Mouse (Mus musculus) left cerebral cortex, adult 8-10 months (tissue): ENCODE measurements around the gene Efna5. TPM values are rescaled to one million over a fixed set of nuclear protein-coding genes. Genes with fewer than 3 reads are reported as not detected.

Experiments used
- DNase-seq, 2 experiments: peaks; one replicate each; pipeline ENCODE4 v3.0.0; 2022; ENCODE audit warnings: low spot score in 2 of 2
- total RNA-seq, 4 experiments: library from RNA; stranded (reverse); gene quantifications; 2 replicates each; pipeline ENCODE4 v1.2.4; 2022

The Efna5 gene
- total RNA-seq, 4 experiments from 2014 or later: 31.4 to 41.2 (median 36.0) TPM

DNA sequence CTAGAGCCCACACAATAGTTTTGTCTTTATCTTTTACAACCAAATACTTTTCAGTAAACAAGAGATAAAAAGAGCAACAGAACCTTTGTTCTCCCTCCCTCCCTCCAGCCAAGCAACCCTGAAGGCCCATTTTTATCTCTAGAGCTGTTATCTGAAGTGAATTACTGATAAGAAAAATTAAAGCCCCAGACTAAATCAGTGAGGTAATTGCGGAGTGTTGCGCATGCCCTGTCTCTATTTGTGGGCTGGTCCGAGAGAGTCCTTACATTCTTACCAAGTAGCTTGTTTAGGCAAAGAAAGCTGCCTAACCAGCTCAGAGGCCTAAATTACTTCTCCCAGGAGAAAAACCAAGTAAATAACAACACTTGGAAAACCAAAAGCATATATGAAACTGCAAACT is 167.7 kb downstream of the Efna5 start:
- DNase-seq: no peak

DNA sequence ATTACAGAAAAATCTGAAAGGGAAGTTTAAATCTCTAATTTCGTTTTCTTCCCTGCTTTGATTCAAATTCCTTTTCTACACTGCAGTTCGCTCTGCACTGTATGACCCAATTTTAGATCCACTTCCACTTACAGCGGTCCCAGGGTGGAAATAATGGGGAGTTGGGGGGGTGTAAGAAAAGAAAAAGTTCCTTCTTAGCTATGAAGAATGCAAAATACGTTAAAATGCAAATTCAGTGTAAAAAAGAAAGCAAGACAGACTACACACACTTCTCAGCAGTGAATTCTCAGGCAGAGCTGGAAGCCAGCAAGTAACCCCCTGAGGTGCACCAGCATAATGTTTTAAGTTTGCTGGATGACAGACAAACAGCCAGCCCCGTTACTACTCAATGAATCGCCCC is 174.7 kb downstream of the Efna5 start:
- no peak for DNase-seq

GRCm38 (mm10) chr17:62702020-62702814 is 178.9 kb downstream of the Efna5 start:
- DNase-seq: no peak

- no peak for DNase-seq
These were observed 180.1 kb downstream of the Efna5 start for GRCm38 (mm10) chr17:62700791-62701602.

DNA sequence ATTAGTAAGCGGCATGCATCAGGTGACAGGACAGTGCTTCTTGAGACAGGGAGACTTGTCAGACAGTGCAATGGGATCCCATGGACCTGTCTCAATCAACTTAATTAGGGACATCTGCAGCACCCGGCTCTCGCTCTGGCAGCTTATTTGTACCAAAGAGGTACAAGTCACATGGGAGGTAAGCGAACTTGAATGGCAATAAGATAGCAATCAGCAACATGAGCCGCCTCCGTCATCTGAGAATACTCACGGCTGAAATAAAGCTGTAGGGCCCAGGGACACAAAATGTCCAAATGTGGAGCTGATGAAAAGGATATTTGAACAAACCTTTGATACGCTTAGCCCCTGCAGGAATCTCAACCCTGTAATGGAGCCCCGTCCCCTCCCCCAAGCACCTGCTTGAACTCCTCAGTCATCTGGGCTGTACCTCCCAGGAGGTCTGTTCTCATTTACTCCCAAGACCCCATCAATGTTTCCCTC is 186.1 kb downstream of the Efna5 start:
- no peak for DNase-seq

GRCm38 (mm10) chr17:62692242-62692641 is 188.9 kb downstream of the Efna5 start:
- DNase-seq: no peak

GRCm38 (mm10) chr17:62691201-62691715 is 189.9 kb downstream of the Efna5 start:
- DNase-seq: no peak

- no peak for DNase-seq
These were observed 190.9 kb downstream of the Efna5 start for GRCm38 (mm10) chr17:62690256-62690655.

DNA sequence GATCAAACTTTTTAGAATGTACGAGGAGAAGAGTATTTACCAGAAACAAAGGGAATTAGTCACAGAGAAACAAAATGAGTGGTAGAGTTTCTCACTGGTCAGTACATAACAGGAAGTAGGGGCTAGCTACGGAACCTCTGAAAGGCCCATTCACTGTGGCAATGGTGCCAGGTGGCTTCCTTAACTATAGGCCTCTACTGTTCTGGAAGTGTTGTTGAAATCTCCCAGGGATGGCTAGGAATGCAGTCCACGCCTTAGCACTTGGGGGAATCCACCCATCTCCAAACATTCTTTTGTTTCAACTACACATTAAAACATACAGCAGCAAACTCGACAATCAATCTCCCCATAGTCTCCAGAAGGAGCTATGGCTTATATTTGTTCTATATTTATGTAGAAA is 191.5 kb downstream of the Efna5 start:
- no peak for DNase-seq

GRCm38 (mm10) chr17:62687369-62687768 is 193.7 kb downstream of the Efna5 start:
- DNase-seq: peak in 1 of 2 experiments; percentile 10

- DNase-seq: no peak
These were observed 195.9 kb downstream of the Efna5 start for GRCm38 (mm10) chr17:62685181-62685580.

GRCm38 (mm10) chr17:62683142-62683541 is 198.0 kb downstream of the Efna5 start:
- DNase-seq: no peak

DNA sequence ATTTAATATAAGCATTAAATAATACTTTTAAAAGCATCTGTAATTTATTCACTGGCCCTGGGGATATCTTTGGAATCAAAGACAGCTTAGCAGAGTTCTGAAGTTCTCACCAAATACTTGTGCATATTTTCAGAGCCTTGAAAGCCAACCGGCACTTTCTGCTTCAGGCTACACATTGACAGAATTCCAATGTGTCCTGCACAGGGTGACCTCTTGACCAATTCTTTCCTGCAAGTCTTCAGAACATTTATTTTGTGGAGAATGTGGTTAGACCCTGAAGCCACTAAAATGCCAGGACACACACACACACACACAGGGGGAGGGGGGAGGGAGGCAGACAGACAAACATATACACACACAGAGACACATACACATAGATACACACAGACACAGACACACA is 199.4 kb downstream of the Efna5 start:
- DNase-seq: no peak

GRCm38 (mm10) chr17:62680737-62681136 is 200.4 kb downstream of the Efna5 start:
- no peak for DNase-seq

DNA sequence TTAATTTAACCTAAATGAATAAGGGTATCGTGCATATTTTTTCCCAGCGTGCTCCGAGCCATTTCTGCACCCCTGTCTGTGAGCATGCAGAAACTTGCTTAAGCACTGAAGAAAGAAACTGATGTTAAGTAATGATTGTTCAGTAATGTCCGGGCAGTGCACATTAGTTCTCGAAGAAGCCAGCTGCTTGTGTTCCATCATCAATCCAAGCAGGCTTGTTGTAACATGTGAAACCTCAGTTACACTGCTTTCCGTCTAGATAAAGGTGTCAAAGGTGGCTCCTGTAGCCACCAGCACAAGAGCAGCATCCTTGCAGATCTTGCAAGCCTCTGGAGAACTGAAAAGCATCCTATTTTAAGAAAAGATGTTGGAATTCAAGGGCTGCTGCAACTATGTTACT is 204.3 kb downstream of the Efna5 start:
- no peak for DNase-seq

GRCm38 (mm10) chr17:62676409-62676808 is 204.7 kb downstream of the Efna5 start:
- no peak for DNase-seq

DNA sequence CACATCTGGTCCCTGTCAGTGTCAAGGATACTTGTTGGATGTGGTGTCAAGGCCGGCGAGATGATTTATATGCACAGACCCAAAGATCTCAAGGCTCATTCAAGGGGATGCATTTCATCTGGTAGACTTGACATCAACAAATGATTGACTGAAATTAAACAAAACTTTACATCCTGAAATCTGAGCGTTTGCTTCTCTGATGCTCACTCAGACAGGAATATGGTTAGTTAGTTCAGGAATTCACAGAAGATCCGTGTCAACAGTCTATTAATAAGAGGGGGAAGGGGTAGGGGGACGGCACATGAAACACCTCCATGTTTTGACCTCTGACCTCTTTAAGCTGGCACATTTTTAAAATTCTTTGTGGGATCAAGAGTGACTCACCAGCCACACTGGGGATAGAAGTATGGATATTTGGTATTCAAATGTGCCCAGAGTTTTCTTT is 205.3 kb downstream of the Efna5 start:
- DNase-seq: no peak

DNA sequence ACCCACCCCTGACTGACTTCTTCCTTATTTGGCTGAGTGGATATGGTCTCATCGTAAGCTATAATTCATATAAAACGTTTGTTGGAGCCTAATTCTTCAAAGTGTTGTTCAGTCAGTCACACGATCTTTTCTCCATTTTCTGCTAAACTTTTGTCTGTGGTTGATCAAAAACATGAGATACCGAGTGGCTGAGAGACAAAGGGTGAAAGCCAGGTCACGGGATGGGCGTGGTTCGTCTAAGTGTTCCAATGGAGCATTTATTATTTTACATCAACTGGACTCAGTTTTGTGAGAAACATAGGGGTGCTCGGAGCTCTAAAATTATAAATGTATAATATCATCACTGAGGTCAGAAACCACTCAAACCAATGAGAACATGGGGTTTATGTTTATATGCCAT is 209.0 kb downstream of the Efna5 start:
- DNase-seq: no peak

- no peak for DNase-seq
These were observed 214.4 kb downstream of the Efna5 start for GRCm38 (mm10) chr17:62666761-62667160.

DNA sequence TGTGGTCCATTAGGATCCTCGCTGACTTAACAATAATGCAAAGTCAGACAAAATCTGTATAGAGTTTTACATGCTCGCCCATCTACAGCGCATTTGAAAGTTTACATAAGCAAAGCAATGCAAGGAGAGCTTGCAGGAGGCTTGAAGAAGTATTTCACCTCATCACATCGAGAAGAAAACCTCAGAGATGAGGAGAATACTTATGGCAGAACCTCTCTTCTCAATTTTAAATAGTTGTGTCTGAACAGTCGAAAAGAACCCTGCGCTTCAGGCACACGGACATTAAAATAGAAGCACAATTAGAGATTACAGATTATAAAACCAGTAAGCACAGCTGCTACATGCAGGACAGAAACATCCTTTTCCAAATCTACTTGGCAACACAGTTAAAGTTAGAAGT is 215.3 kb downstream of the Efna5 start:
- DNase-seq: no peak

- no peak for DNase-seq
These were observed 216.4 kb downstream of the Efna5 start for GRCm38 (mm10) chr17:62664709-62665108.

DNA sequence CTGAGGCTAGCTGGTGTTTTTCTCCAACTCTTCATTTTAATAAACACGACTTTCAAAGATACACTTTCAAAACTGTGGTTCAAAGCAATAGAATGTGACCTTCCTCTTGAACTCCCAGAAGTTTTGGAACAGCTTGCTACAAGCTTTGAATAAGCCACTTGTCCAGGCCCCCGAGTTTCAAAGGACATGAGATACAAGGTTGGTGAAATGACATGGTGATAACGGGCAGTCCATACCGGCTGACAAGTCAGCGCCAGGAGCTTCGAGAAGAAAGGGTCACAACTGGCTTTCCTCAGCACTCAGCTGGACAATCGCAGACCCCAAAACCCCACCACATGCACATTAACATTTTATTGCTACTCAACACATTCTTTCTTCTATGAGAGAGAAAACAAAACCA is 219.3 kb downstream of the Efna5 start:
- no peak for DNase-seq
